9 mouse cellular contexts compared by ENCODE assay signal in genomic region chr11:118906824-118907470, GRCm38 (mm10). TPM values are rescaled to one million over a fixed set of nuclear protein-coding genes. Genes with fewer than 3 reads are reported as not detected.
DNase-seq lines count a peak whose midpoint lies in the region; ATAC-seq and TF ChIP-seq lines count a peak whose summit lies in the region.
"Had no signal": no experiment of that assay in that cellular context is flagged by ENCODE, and none has a peak within 500 bp of the region (broad histone marks: within the 10 kb centered on the region; RNA-seq: fewer than 3 reads in every experiment).

No protein-coding gene starts in this region.

- H3K4me3 ChIP-seq in cortical plate, adult 2 months (ENCODE audit: insufficient read depth, low read length) = peak overlapping the region; percentile 72
- peak overlapping the region; percentile 84 for H3K4me3 ChIP-seq in hindbrain, embryonic 13.5 days
- H3K4me3 ChIP-seq in midbrain, embryonic 14.5 days (replicated peaks; ENCODE audit: low read depth, low read length) = peak overlapping the region; percentile 79

- peak overlapping the region; percentile 97 for H3K9ac ChIP-seq in hindbrain, embryonic 13.5 days
- H3K9ac ChIP-seq in midbrain, embryonic 14.5 days (replicated peaks; ENCODE audit: low read length) = peak overlapping the region; percentile 90

- peaks cover 7% of the 10 kb centered on the region; the same call in 1 of the 2 replicates for H3K4me1 ChIP-seq in cortical plate, adult 2 months (ENCODE audit: control insufficient read depth, insufficient read depth, low read length)
- peaks cover 64% of the 10 kb centered on the region for H3K4me1 ChIP-seq in hindbrain, embryonic 13.5 days (replicated peaks)
- peaks cover 52% of the 10 kb centered on the region for H3K4me1 ChIP-seq in midbrain, embryonic 14.5 days (ENCODE audit: control insufficient read depth, insufficient read depth, low read length)

- no peak for TF ChIP-seq POLR2A in cortical plate, adult 2 months (IDR thresholded peaks at IDR 0.05; ENCODE audit: extremely low read depth, insufficient read depth, low read length)

- peak overlapping the region; percentile 95 for H3K27ac ChIP-seq in cortical plate, adult 2 months (ENCODE audit: insufficient read depth, low read length)
- peak overlapping the region; percentile 99 for H3K27ac ChIP-seq in hindbrain, embryonic 13.5 days
- peak overlapping the region; percentile 96 for H3K27ac ChIP-seq in midbrain, embryonic 14.5 days (replicated peaks; ENCODE audit: low read depth, low read length)

- H3K4me2 ChIP-seq in hindbrain, embryonic 13.5 days = peak overlapping the region; percentile 88
- peak overlapping the region; percentile 92 for H3K4me2 ChIP-seq in midbrain, embryonic 14.5 days (ENCODE audit: low read length)

- TF ChIP-seq CTCF in cortical plate, adult 2 months (IDR thresholded peaks at IDR 0.05; ENCODE audit: extremely low read depth, insufficient read depth, low read length) = no peak

- intact Hi-C loops in heart, postnatal 36 days (cut with DNase I) = no loop called here

- no peaks in the 10 kb centered on the region for H3K9me3 ChIP-seq in hindbrain, embryonic 13.5 days
- H3K9me3 ChIP-seq in midbrain, embryonic 14.5 days (ENCODE audit: control insufficient read depth, low read length) = no peaks in the 10 kb centered on the region

- H3K27me3 ChIP-seq in hindbrain, embryonic 13.5 days = peaks cover 22% of the 10 kb centered on the region
- no peaks in the 10 kb centered on the region; the same call in 1 of the 2 replicates for H3K27me3 ChIP-seq in midbrain, embryonic 14.5 days (ENCODE audit: control insufficient read depth, insufficient read depth, low read length)

- 7% methylated on average over 20 of the region's 23 CpGs for WGBS in hindbrain, embryonic 13.5 days
- 4% methylated on average over 23 of the region's 23 CpGs for WGBS in midbrain, embryonic 14.5 days

- DNase-seq in cerebellum, adult 11-12 months = peak; percentile 70
- peak; percentile 58 for DNase-seq in midbrain, embryonic 14.5 days
- no peak for DNase-seq in gastrocnemius, postnatal 10 days
- DNase-seq in heart, postnatal 36 days = no peak
- no peak for DNase-seq in embryo, embryonic 10.5 days (ENCODE audit: low spot score)
- DNase-seq: liver had no signal

- ATAC-seq in cerebellum, adult (ENCODE audit: insufficient number of reproducible peaks, low FRiP score, low TSS enrichment) = no peak
- no peak for ATAC-seq in hindbrain, embryonic 13.5 days (ENCODE audit: low FRiP score)
- ATAC-seq in midbrain, embryonic 14.5 days (ENCODE audit: low FRiP score, low TSS enrichment) = no peak

- H3K36me3 ChIP-seq in hindbrain, embryonic 13.5 days = no peaks in the 10 kb centered on the region
- H3K36me3 ChIP-seq in midbrain, embryonic 14.5 days (ENCODE audit: control insufficient read depth, insufficient read depth, low read length) = no peaks in the 10 kb centered on the region

RNA-seq across cellular contexts. Expression of gene Rbfox3, which starts 4.5 kb away (rescaled TPM):
- 117 TPM in 2 replicates for polyA plus RNA-seq in cortical plate, adult 2 months (2012; rRNA removed)
- 54.3 and 55.2 TPM in 2 replicates for polyA plus RNA-seq in hindbrain, embryonic 13.5 days (2015; fragmentation: Nextera tagmentation; extraction: Ambion mirVana)
- 31.7 and 41.9 TPM in 2 replicates for polyA plus RNA-seq in midbrain, embryonic 14.5 days (2014; fragmentation: Nextera tagmentation; extraction: Ambion mirVana)
- under 1 TPM; 0.26 to 0.63 TPM for total RNA-seq in gastrocnemius, postnatal 10 days (2021)
- under 1 TPM; 0.11 to 0.14 TPM for total RNA-seq in heart, postnatal 36 days (2021)

Comparison
In these comparisons a context has a peak if more than half of its experiments do, and no peak if none do; other contexts are left out.
1. DNase-seq: peak in cerebellum, adult 11-12 months (single experiment) and midbrain, embryonic 14.5 days (single experiment); none in gastrocnemius, postnatal 10 days (single experiment), heart, postnatal 36 days (0 of 2) and embryo, embryonic 10.5 days (single experiment).
2. Peak in every context shown above with its lines, with median percentiles within 50 percentile points of each other: H3K27ac ChIP-seq and H3K4me3 ChIP-seq.